Mouse (Mus musculus) kidney, embryonic 16.5 days (tissue): ENCODE results near the gene Mndal. TPM values are rescaled to one million over a fixed set of nuclear protein-coding genes. Genes with fewer than 3 reads are reported as not detected.

Source experiments
- polyA plus RNA-seq: library from polyadenylated mRNA; unstranded; fragments of >200 nt; fragmentation: Nextera tagmentation; extraction: Ambion mirVana; gene quantifications from 2 replicates; pipeline ENCODE4 v1.2.1, GENCODE M21; 2015

Mndal gene
- polyA plus RNA-seq, 1 experiment from 2014 or later, result 2.9 TPM

Other genes starting within 250 kb of the Mndal start
- gene Ifi207, start 200.7 kb downstream of the Mndal start, polyA plus RNA-seq, result 0.85 and 1.0 TPM in 2 replicates
- 1.3 and 1.4 TPM in 2 replicates for gene Ifi204, start 175.5 kb downstream of the Mndal start, polyA plus RNA-seq
- 0.33 and 0.62 TPM in 2 replicates for gene Ifi211, start 29.4 kb downstream of the Mndal start, polyA plus RNA-seq
- 0.66 and 0.92 TPM in 2 replicates for gene Ifi203, start 181 bp upstream of the Mndal start, polyA plus RNA-seq
- not detected in 2 replicates for gene Ifi202b, start 40.3 kb upstream of the Mndal start, polyA plus RNA-seq
- gene Ifi205, start 89.3 kb upstream of the Mndal start, polyA plus RNA-seq, result 0.10 and 0.17 TPM in 2 replicates
- 0.05 and 0.06 TPM in 2 replicates for gene Olfr433, start 98.2 kb upstream of the Mndal start, polyA plus RNA-seq
- gene Olfr432, start 106.7 kb upstream of the Mndal start, polyA plus RNA-seq, result not detected in 2 replicates
- not detected in 2 replicates for gene Olfr430, start 124.1 kb upstream of the Mndal start, polyA plus RNA-seq
- gene Olfr429, start 141.8 kb upstream of the Mndal start, polyA plus RNA-seq, result not detected in 2 replicates
- not detected in 2 replicates for gene Olfr427, start 154.4 kb upstream of the Mndal start, polyA plus RNA-seq
- not detected in 2 replicates for gene Olfr231, start 178.7 kb upstream of the Mndal start, polyA plus RNA-seq
- not detected in 2 replicates for gene Olfr424, start 189.0 kb upstream of the Mndal start, polyA plus RNA-seq
- not detected in 2 replicates for gene Olfr420, start 213.1 kb upstream of the Mndal start, polyA plus RNA-seq
- gene Spta1, start 230.3 kb upstream of the Mndal start, polyA plus RNA-seq, result 0.22 and 0.48 TPM in 2 replicates